Mouse (Mus musculus) testis, adult 2 months (tissue): ENCODE results near the gene B4galnt3.

ENCODE experiments used
- CTCF ChIP-seq: fragments of 200-500 bp; IDR thresholded peaks from 2 replicates; pipeline ENCODE4 v1.5.1; 2012; ENCODE audit warnings: low read depth, mild to moderate bottlenecking, inconsistent platforms, low read length, moderate library complexity; ENCODE audit not compliant: control insufficient read depth, insufficient read depth, insufficient replicate concordance
- POLR2A ChIP-seq: fragments of 200-500 bp; IDR thresholded peaks from 2 replicates; pipeline ENCODE4 v1.6.1; 2012; ENCODE audit warnings: low read depth, mild to moderate bottlenecking, inconsistent platforms, low read length, moderate library complexity; ENCODE audit not compliant: control insufficient read depth

DNA sequence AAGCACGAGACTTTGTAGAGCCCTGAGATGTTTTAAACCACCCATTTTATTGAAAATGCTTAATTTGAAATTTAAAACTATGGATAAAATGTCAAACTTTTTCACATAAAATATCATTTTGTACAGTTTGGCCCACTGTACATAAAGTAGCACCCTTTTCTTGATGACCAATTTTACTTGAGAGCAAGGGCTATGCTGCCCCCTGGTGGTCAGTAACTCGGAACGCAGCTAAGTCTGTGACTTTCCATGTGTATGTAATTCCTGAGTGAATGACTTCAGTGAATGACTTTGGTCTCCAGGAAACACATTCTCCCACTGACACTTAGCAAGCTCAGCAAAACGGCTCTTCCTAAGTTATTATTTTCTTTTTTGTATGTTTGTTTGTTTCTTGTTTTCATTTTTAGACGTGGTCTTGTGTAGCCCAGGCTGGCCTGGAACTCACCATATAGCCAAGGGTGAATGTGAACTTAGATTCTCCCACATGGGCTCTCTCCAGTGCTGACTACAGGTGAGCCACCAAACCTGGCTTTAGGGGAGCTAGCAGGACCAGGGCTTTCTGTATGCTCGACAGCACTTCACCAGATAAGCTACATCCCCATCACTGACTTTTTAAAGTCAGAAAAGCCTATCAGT is 30.1 kb upstream of the B4galnt3 start:
- TF ChIP-seq POLR2A: no peak
- peak; percentile 13; the same call in 1 of the 2 replicates for TF ChIP-seq CTCF
